Mouse (Mus musculus) embryonic facial prominence, embryonic 11.5 days (tissue): ENCODE results near the gene Mpnd. TPM values are rescaled to one million over a fixed set of nuclear protein-coding genes. Genes with fewer than 3 reads are reported as not detected.

ENCODE experiments used
- ATAC-seq: fragments of 200-750 bp; cut with Nextera tagmentation; replicated peaks from 2 replicates; pipeline ENCODE4 v1.8.0; 2017; ENCODE audit warnings: low read depth; ENCODE audit not compliant: insufficient number of reproducible peaks, low FRiP score, low TSS enrichment
- DNase-seq: peaks from one replicate; pipeline ENCODE4 v3.0.0-alpha.2; 2015; ENCODE audit warnings: low spot score
- H3K27ac ChIP-seq: fragments of 300-500 bp; sonication (generic); replicated peaks from 2 replicates; pipeline ENCODE4 v1.5.1; 2014; ENCODE audit warnings: mild to moderate bottlenecking, low read depth, low read length, control low read depth
- H3K27me3 ChIP-seq: fragments of 300-500 bp; sonication (generic); 2 replicates; pipeline ENCODE4 v1.6.1; 2014; ENCODE audit warnings: mild to moderate bottlenecking, low read length, moderate library complexity, mixed read lengths; ENCODE audit not compliant: control insufficient read depth, insufficient read depth
- H3K36me3 ChIP-seq: fragments of 300-500 bp; sonication (generic); replicated peaks from 2 replicates; pipeline ENCODE4 v1.6.1; 2014; ENCODE audit warnings: low read depth, mild to moderate bottlenecking, low read length, moderate library complexity, mixed read lengths; ENCODE audit not compliant: control insufficient read depth, insufficient read depth
- H3K4me1 ChIP-seq: fragments of 300-500 bp; sonication (generic); 2 replicates; pipeline ENCODE4 v1.6.1; 2014; ENCODE audit warnings: low read length, mixed read lengths; ENCODE audit not compliant: control insufficient read depth, insufficient read depth
- H3K4me2 ChIP-seq: fragments of 300-500 bp; sonication (generic); 2 replicates; pipeline ENCODE4 v1.6.1; 2014; ENCODE audit warnings: low read depth, mild to moderate bottlenecking, control low read depth, low read length, moderate library complexity
- H3K4me3 ChIP-seq: fragments of 300-500 bp; sonication (generic); 2 replicates; pipeline ENCODE4 v1.5.1; 2014; ENCODE audit warnings: low read depth, low read length, control low read depth
- H3K9ac ChIP-seq: fragments of 300-500 bp; sonication (generic); replicated peaks from 2 replicates; pipeline ENCODE4 v1.6.1; 2014; ENCODE audit warnings: mild to moderate bottlenecking, control low read depth, low read length
- H3K9me3 ChIP-seq: fragments of 300-500 bp; sonication (generic); replicated peaks from 2 replicates; pipeline ENCODE4 v1.6.1; 2016; ENCODE audit warnings: mild to moderate bottlenecking, low read length, inconsistent platforms, mixed read lengths; ENCODE audit not compliant: control insufficient read depth
- WGBS: fragments of 180-500 bp; shearing (Covaris S2); extraction: QIAGEN DNeasy Blood & Tissue Kit; methylation state at CpG from one replicate; pipeline ENCODE4 v1.1.7; 2014; 5-methylcytosine and 5-hydroxymethylcytosine counted together
- polyA plus RNA-seq: library from polyadenylated mRNA; unstranded; fragments of >200 nt; fragmentation: Nextera tagmentation; extraction: Ambion mirVana; gene quantifications from 2 replicates; pipeline ENCODE4 v1.2.1, GENCODE M21; 2014

The Mpnd gene
- polyA plus RNA-seq, 1 experiment from 2014 or later = 135 TPM

- no peaks in the 10 kb centered on the region for H3K9me3 ChIP-seq
- DNase-seq = no peak
- H3K4me2 ChIP-seq = peak overlapping the region; percentile 97
- H3K4me3 ChIP-seq = peak overlapping the region; percentile 81
- H3K4me1 ChIP-seq = peaks cover 3% of the 10 kb centered on the region
- H3K27ac ChIP-seq = no peak overlapping the region
- H3K36me3 ChIP-seq = peaks cover 4% of the 10 kb centered on the region; the same call in 1 of the 2 replicates
- 35% methylated on average over 2 of the region's 2 CpGs for WGBS
- no peak for ATAC-seq
- peak overlapping the region; percentile 85 for H3K9ac ChIP-seq
- no peaks in the 10 kb centered on the region for H3K27me3 ChIP-seq
Observed at GRCm38 (mm10) chr17:56009962-56010240, 4.4 kb downstream of the Mpnd start.

- peak overlapping the region; percentile 97 for H3K4me2 ChIP-seq
- DNase-seq (no peak), ATAC-seq (no peak)
- peaks cover 3% of the 10 kb centered on the region for H3K4me1 ChIP-seq
- no peaks in the 10 kb centered on the region for H3K27me3 ChIP-seq
- H3K36me3 ChIP-seq = peaks cover 4% of the 10 kb centered on the region
- H3K27ac ChIP-seq = no peak overlapping the region
- H3K9ac ChIP-seq = peak overlapping the region; percentile 85; the same call in 1 of the 2 replicates
- H3K4me3 ChIP-seq = peak overlapping the region; percentile 81; the same call in 1 of the 2 replicates
- WGBS = 65% methylated on average over 14 of the region's 14 CpGs
- H3K9me3 ChIP-seq = no peaks in the 10 kb centered on the region
Observed at GRCm38 (mm10) chr17:56010255-56010654, 4.7 kb downstream of the Mpnd start.

- no peak overlapping the region for H3K9ac ChIP-seq
- DNase-seq (peak; percentile 80), ATAC-seq (no peak)
- WGBS = 9% methylated on average over 9 of the region's 9 CpGs
- no peak overlapping the region for H3K27ac ChIP-seq
- H3K9me3 ChIP-seq = no peaks in the 10 kb centered on the region
- peaks cover 3% of the 10 kb centered on the region for H3K4me1 ChIP-seq
- H3K4me3 ChIP-seq = peak overlapping the region; percentile 81; the same call in 1 of the 2 replicates
- H3K36me3 ChIP-seq = peaks cover 8% of the 10 kb centered on the region
- H3K4me2 ChIP-seq = peak overlapping the region; percentile 97
- H3K27me3 ChIP-seq = no peaks in the 10 kb centered on the region
Observed at GRCm38 (mm10) chr17:56010681-56011080, 5.2 kb downstream of the Mpnd start.

GRCm38 (mm10) chr17:56011441-56011840 lies 5.9 kb downstream of the Mpnd start:
- peaks cover 16% of the 10 kb centered on the region for H3K36me3 ChIP-seq
- H3K27ac ChIP-seq = no peak overlapping the region
- H3K9ac ChIP-seq = no peak overlapping the region
- H3K4me1 ChIP-seq = peaks cover 3% of the 10 kb centered on the region
- H3K27me3 ChIP-seq = no peaks in the 10 kb centered on the region
- no peak overlapping the region for H3K4me3 ChIP-seq
- H3K4me2 ChIP-seq = no peak overlapping the region
- ATAC-seq (no peak), DNase-seq (no peak)
- 92% methylated on average over 7 of the region's 7 CpGs for WGBS
- no peaks in the 10 kb centered on the region for H3K9me3 ChIP-seq

- Histone ChIP-seq H3K4me3 (no peak overlapping the region), H3K9me3 (no peaks in the 10 kb centered on the region), H3K27me3 (no peaks in the 10 kb centered on the region), H3K27ac (no peak overlapping the region), H3K9ac (no peak overlapping the region), H3K36me3 (peaks cover 26% of the 10 kb centered on the region), H3K4me1 (peaks cover 3% of the 10 kb centered on the region), H3K4me2 (no peak overlapping the region)
- 95% methylated on average over 9 of the region's 9 CpGs for WGBS
- ATAC-seq (no peak), DNase-seq (no peak)
Observed at GRCm38 (mm10) chr17:56015293-56015692, 9.8 kb downstream of the Mpnd start.

GRCm38 (mm10) chr17:56016382-56016781 lies 10.9 kb downstream of the Mpnd start:
- 82% methylated on average over 8 of the region's 8 CpGs for WGBS
- Histone ChIP-seq H3K27ac (no peak overlapping the region), H3K4me3 (no peak overlapping the region), H3K27me3 (no peaks in the 10 kb centered on the region), H3K9ac (no peak overlapping the region), H3K36me3 (peaks cover 26% of the 10 kb centered on the region), H3K9me3 (no peaks in the 10 kb centered on the region), H3K4me2 (no peak overlapping the region), H3K4me1 (no peaks in the 10 kb centered on the region)
- ATAC-seq = no peak
- no peak for DNase-seq

GRCm38 (mm10) chr17:56016793-56017785 lies 11.6 kb downstream of the Mpnd start:
- peaks cover 26% of the 10 kb centered on the region for H3K36me3 ChIP-seq
- no peak overlapping the region for H3K27ac ChIP-seq
- ATAC-seq = no peak
- no peak overlapping the region for H3K4me3 ChIP-seq
- no peak overlapping the region for H3K9ac ChIP-seq
- H3K27me3 ChIP-seq = no peaks in the 10 kb centered on the region
- H3K9me3 ChIP-seq = no peaks in the 10 kb centered on the region
- DNase-seq = no peak
- H3K4me1 ChIP-seq = no peaks in the 10 kb centered on the region
- no peak overlapping the region for H3K4me2 ChIP-seq
- WGBS = 85% methylated on average over 15 of the region's 15 CpGs

- 86% methylated on average over 7 of the region's 7 CpGs for WGBS
Observed at GRCm38 (mm10) chr17:56017848-56018247, 12.3 kb downstream of the Mpnd start.

More at GRCm38 (mm10) chr17:56017848-56018247, 12.3 kb downstream of the Mpnd start:
- Histone ChIP-seq H3K27ac (no peak overlapping the region), H3K4me1 (no peaks in the 10 kb centered on the region), H3K4me3 (no peak overlapping the region), H3K9ac (no peak overlapping the region), H3K4me2 (no peak overlapping the region), H3K27me3 (no peaks in the 10 kb centered on the region), H3K36me3 (peaks cover 26% of the 10 kb centered on the region), H3K9me3 (no peaks in the 10 kb centered on the region)
- DNase-seq (no peak), ATAC-seq (no peak)
